Mouse (Mus musculus): ENCODE measurements around the gene Nostrin. TPM values are rescaled to one million over a fixed set of nuclear protein-coding genes. Genes with fewer than 3 reads are reported as not detected.

Gene Nostrin
- polyA plus RNA-seq, 1 experiment from 2014 or later = 7.3 TPM

GRCm38 (mm10) chr2:69109710-69110109, 25.9 kb upstream of the Nostrin start:
- no peak for ATAC-seq (ENCODE audit: insufficient read depth)

DNA sequence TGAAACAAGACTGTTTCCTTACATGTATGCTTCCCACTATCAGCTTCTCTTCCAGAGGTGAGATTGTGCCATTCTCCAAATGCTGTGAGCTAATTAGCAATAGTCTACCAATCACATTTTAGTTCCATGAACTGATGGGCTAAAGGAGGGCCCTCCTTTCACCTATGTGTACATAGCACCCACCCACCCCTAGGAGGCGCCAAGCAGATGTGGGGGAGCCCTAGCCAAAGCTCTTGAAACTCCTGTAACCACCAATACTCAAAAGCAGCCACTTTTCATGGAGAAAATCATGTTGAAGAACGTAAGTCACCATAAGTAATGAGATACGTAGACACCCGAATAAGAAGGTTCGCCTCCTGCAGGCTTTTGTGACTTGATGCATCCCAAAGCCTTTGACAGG, 23.0 kb upstream of the Nostrin start:
- Histone ChIP-seq H3K4me1 (replicated peaks) (no peaks in the 10 kb centered on the region), H3K4me2 (no peak overlapping the region), H3K27me3 (no peaks in the 10 kb centered on the region), H3K36me3 (replicated peaks) (0 out of 2 replicates have a peak, but pooled peaks cover 7% of the 10 kb centered on the region), H3K4me3 (replicated peaks) (no peak overlapping the region), H3K27ac (replicated peaks) (no peak overlapping the region), H3K9ac (no peak overlapping the region), H3K9me3 (replicated peaks) (no peaks in the 10 kb centered on the region)
- WGBS (ENCODE audit: insufficient replicate concordance) = 76% methylated on average over 5 of the region's 5 CpGs
- ATAC-seq (ENCODE audit: insufficient read depth) = no peak

More at GRCm38 (mm10) chr2:69109710-69110109, 25.9 kb upstream of the Nostrin start:
- WGBS (ENCODE audit: insufficient replicate concordance) = 38% methylated on average over 7 of the region's 7 CpGs
- H3K9me3 ChIP-seq (replicated peaks) = no peaks in the 10 kb centered on the region
- H3K36me3 ChIP-seq (replicated peaks) = no peaks in the 10 kb centered on the region
- H3K27me3 ChIP-seq = no peaks in the 10 kb centered on the region
- H3K27ac ChIP-seq (replicated peaks) = no peak overlapping the region
- no peak overlapping the region for H3K4me3 ChIP-seq (replicated peaks)
- no peak overlapping the region for H3K4me2 ChIP-seq
- H3K4me1 ChIP-seq (replicated peaks) = no peaks in the 10 kb centered on the region
- no peak overlapping the region for H3K9ac ChIP-seq

- Histone ChIP-seq H3K4me1 (replicated peaks) (no peaks in the 10 kb centered on the region), H3K9ac (no peak overlapping the region), H3K36me3 (replicated peaks) (0 out of 2 replicates have a peak, but pooled peaks cover 7% of the 10 kb centered on the region), H3K9me3 (replicated peaks) (no peaks in the 10 kb centered on the region), H3K4me2 (no peak overlapping the region), H3K27ac (replicated peaks) (no peak overlapping the region), H3K27me3 (no peaks in the 10 kb centered on the region), H3K4me3 (replicated peaks) (no peak overlapping the region)
- no peak for ATAC-seq (ENCODE audit: insufficient read depth)
- 68% methylated on average over 10 of the region's 10 CpGs for WGBS (ENCODE audit: insufficient replicate concordance)
Observed at GRCm38 (mm10) chr2:69113829-69114547, 21.6 kb upstream of the Nostrin start.

DNA sequence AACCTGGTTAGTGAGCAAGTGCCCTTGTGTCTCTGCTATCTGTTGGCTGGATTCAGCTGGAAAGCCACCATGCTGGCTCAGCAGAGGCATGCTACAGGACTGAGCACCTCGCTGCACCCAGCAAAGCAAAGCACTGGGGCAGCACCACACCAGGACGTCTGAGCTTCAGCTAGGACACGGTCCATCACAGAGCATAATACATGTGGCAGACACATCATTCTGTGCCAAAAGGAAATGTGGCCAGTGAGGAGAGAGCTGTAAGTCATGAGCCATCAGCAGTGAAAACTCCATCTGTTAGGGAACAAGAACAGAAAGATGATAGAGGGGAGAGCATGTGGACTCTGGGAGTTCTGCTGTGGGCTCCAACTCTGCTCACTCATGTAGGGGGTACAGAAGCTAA, 19.7 kb upstream of the Nostrin start:
- no peaks in the 10 kb centered on the region for H3K9me3 ChIP-seq (replicated peaks)
- H3K36me3 ChIP-seq (replicated peaks) = 0 out of 2 replicates have a peak, but pooled peaks cover 7% of the 10 kb centered on the region
- H3K4me2 ChIP-seq = no peak overlapping the region
- no peak for ATAC-seq (ENCODE audit: insufficient read depth)
- no peaks in the 10 kb centered on the region for H3K27me3 ChIP-seq
- H3K4me1 ChIP-seq (replicated peaks) = no peaks in the 10 kb centered on the region
- H3K9ac ChIP-seq = no peak overlapping the region
- H3K27ac ChIP-seq (replicated peaks) = no peak overlapping the region
- no peak overlapping the region for H3K4me3 ChIP-seq (replicated peaks)
- 68% methylated on average over 3 of the region's 3 CpGs for WGBS (ENCODE audit: insufficient replicate concordance)

DNA sequence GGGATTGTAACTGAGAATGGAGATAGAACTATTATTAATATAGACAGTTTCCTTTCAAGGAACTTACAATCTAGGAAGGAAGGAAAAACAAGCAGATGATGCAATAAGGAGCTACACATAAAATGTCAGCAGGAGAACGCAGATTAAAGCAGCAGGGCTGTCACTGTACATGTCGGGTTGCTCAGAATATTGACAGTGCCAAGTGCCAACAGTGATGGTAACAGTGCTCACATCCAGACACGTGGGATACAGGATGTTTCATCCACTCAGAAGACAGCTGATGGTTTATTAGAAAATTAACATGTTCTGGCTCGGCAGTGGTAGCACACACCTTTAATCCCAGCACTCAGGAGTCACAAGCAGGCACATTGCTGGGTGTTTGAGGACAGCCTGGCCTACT, 18.8 kb upstream of the Nostrin start:
- Histone ChIP-seq H3K9ac (no peak overlapping the region), H3K27ac (replicated peaks) (no peak overlapping the region), H3K36me3 (replicated peaks) (0 out of 2 replicates have a peak, but pooled peaks cover 7% of the 10 kb centered on the region), H3K9me3 (replicated peaks) (no peaks in the 10 kb centered on the region), H3K4me2 (no peak overlapping the region), H3K4me1 (replicated peaks) (no peaks in the 10 kb centered on the region), H3K27me3 (no peaks in the 10 kb centered on the region), H3K4me3 (replicated peaks) (no peak overlapping the region)
- ATAC-seq (ENCODE audit: insufficient read depth) = no peak
- WGBS (ENCODE audit: insufficient replicate concordance) = 58% methylated on average over 4 of the region's 4 CpGs

DNA sequence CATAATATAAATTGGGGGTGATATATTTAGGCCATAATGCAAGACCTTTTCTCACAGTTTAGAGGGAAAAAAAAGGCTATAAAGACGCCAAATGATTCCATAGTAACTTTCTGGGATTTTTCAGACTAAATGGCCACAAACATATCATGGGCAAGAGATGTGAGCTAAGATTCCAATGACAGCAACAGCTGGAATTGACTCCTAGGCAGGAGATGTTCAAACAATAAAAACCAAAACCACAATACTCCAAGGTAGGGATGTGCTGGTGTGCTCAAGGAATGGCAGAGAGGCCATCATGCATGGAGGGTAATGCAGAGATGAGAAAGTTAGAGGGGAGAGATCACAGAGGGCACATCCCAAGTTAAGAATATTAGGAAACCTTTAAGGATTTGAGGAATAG, 16.6 kb upstream of the Nostrin start:
- no peak overlapping the region for H3K27ac ChIP-seq (replicated peaks)
- ATAC-seq (ENCODE audit: insufficient read depth) = no peak
- H3K4me2 ChIP-seq = no peak overlapping the region
- 51% methylated on average over 1 of the region's 1 CpGs for WGBS (ENCODE audit: insufficient replicate concordance)
- no peaks in the 10 kb centered on the region for H3K4me1 ChIP-seq (replicated peaks)
- H3K9ac ChIP-seq = no peak overlapping the region
- no peak overlapping the region for H3K4me3 ChIP-seq (replicated peaks)
- H3K36me3 ChIP-seq (replicated peaks) = 0 out of 2 replicates have a peak, but pooled peaks cover 7% of the 10 kb centered on the region
- H3K27me3 ChIP-seq = no peaks in the 10 kb centered on the region
- no peaks in the 10 kb centered on the region for H3K9me3 ChIP-seq (replicated peaks)

DNA sequence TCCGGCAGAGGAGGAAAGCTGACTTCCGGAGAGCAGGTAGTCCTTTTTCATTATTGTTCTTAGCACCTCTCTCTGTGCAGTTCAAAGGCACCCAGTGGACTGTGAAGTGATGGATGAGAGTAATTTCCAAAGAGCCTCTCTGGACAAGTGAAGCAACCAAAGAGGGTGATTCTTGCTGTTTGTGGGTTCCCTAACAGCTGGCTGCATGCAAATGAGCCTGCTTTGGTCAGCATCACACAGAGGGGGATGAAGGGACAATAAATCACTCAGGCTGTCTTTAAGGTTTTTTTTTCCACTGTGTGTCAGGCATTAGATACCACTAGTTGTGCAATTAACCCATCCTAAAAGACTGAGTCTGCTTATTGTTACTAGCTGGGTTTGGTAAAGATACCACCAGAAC, 15.9 kb upstream of the Nostrin start:
- Histone ChIP-seq H3K9me3 (replicated peaks) (no peaks in the 10 kb centered on the region), H3K27me3 (no peaks in the 10 kb centered on the region), H3K4me2 (no peak overlapping the region), H3K9ac (no peak overlapping the region), H3K4me3 (replicated peaks) (no peak overlapping the region), H3K36me3 (replicated peaks) (0 out of 2 replicates have a peak, but pooled peaks cover 7% of the 10 kb centered on the region), H3K4me1 (replicated peaks) (no peaks in the 10 kb centered on the region), H3K27ac (replicated peaks) (no peak overlapping the region)
- 61% methylated on average over 2 of the region's 2 CpGs for WGBS (ENCODE audit: insufficient replicate concordance)
- no peak for ATAC-seq (ENCODE audit: insufficient read depth)

- no peak for ATAC-seq (ENCODE audit: insufficient read depth)
- Histone ChIP-seq H3K27ac (replicated peaks) (no peak overlapping the region), H3K4me1 (replicated peaks) (no peaks in the 10 kb centered on the region), H3K9me3 (replicated peaks) (no peaks in the 10 kb centered on the region), H3K27me3 (no peaks in the 10 kb centered on the region), H3K4me2 (no peak overlapping the region), H3K4me3 (replicated peaks) (no peak overlapping the region), H3K9ac (no peak overlapping the region), H3K36me3 (replicated peaks) (no peaks in the 10 kb centered on the region)
- 67% methylated on average over 4 of the region's 4 CpGs for WGBS (ENCODE audit: insufficient replicate concordance)
Observed at GRCm38 (mm10) chr2:69121681-69122080, 13.9 kb upstream of the Nostrin start.

GRCm38 (mm10) chr2:69125425-69125824, 10.2 kb upstream of the Nostrin start:
- 34% methylated on average over 3 of the region's 3 CpGs for WGBS (ENCODE audit: insufficient replicate concordance)
- no peaks in the 10 kb centered on the region for H3K9me3 ChIP-seq (replicated peaks)
- H3K4me1 ChIP-seq (replicated peaks) = peaks cover 4% of the 10 kb centered on the region; the same call in 1 of the 2 replicates
- no peaks in the 10 kb centered on the region for H3K36me3 ChIP-seq (replicated peaks)
- H3K27me3 ChIP-seq = no peaks in the 10 kb centered on the region
- ATAC-seq (ENCODE audit: insufficient read depth) = no peak
- no peak overlapping the region for H3K9ac ChIP-seq
- H3K4me2 ChIP-seq = no peak overlapping the region
- H3K27ac ChIP-seq (replicated peaks) = no peak overlapping the region
- no peak overlapping the region for H3K4me3 ChIP-seq (replicated peaks)

GRCm38 (mm10) chr2:69128321-69128720, 7.3 kb upstream of the Nostrin start:
- Histone ChIP-seq H3K4me1 (replicated peaks) (peaks cover 7% of the 10 kb centered on the region; the same call in 1 of the 2 replicates), H3K36me3 (replicated peaks) (no peaks in the 10 kb centered on the region), H3K4me3 (replicated peaks) (no peak overlapping the region), H3K27ac (replicated peaks) (no peak overlapping the region), H3K9ac (no peak overlapping the region), H3K27me3 (no peaks in the 10 kb centered on the region), H3K9me3 (replicated peaks) (no peaks in the 10 kb centered on the region), H3K4me2 (no peak overlapping the region)
- WGBS (ENCODE audit: insufficient replicate concordance) = 58% methylated on average over 7 of the region's 7 CpGs
- no peak for ATAC-seq (ENCODE audit: insufficient read depth)

- WGBS (ENCODE audit: insufficient replicate concordance) = 23% methylated on average over 10 of the region's 10 CpGs
- H3K36me3 ChIP-seq (replicated peaks) = no peaks in the 10 kb centered on the region
- H3K4me2 ChIP-seq = no peak overlapping the region
- H3K9me3 ChIP-seq (replicated peaks) = no peaks in the 10 kb centered on the region
- H3K27me3 ChIP-seq = no peaks in the 10 kb centered on the region
- H3K9ac ChIP-seq = no peak overlapping the region
- peak; percentile 12; the same call in 1 of the 2 replicates for ATAC-seq (ENCODE audit: insufficient read depth)
- peaks cover 7% of the 10 kb centered on the region; the same call in 1 of the 2 replicates for H3K4me1 ChIP-seq (replicated peaks)
- H3K27ac ChIP-seq (replicated peaks) = no peak overlapping the region; the same call in 1 of the 2 replicates
- no peak overlapping the region for H3K4me3 ChIP-seq (replicated peaks)
Observed at GRCm38 (mm10) chr2:69128921-69129395, 6.6 kb upstream of the Nostrin start.
